Mouse (Mus musculus) monocyte, adult 2 months (primary cell): Measurements from ENCODE around the gene Dlg3.

Experiments
- DNase-seq, 2 experiments: peaks; one replicate each; pipeline ENCODE4 v3.0.0; 2022; ENCODE audit warnings: low spot score in 2 of 2, low read depth in 1 of 2

Gene Dlg3

GRCm38 (mm10) chrX:100797370-100797769 is 29.8 kb downstream of the Dlg3 start:
- DNase-seq, result no peak

GRCm38 (mm10) chrX:100797851-100798527 is 30.5 kb downstream of the Dlg3 start:
- no peak for DNase-seq

DNA sequence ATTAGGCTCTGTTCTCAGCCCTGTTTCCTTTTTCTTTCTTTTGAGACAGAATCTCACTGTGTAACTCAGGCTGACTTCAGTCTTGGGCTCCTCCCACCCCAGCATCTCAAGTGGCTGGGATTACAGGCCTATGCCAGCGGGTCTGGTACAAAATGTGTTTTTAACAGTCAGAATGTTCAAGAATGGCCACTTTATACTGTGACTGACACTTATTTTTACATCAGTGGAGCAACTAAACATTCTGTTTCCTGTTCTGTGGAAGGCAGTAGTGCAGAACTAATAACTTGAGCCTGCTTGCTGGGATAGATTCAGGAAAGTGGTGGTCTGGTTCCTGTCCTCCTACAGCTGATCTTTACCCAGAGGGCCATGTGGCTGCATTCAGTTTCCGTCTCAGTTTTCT is 33.1 kb downstream of the Dlg3 start:
- no peak for DNase-seq

DNA sequence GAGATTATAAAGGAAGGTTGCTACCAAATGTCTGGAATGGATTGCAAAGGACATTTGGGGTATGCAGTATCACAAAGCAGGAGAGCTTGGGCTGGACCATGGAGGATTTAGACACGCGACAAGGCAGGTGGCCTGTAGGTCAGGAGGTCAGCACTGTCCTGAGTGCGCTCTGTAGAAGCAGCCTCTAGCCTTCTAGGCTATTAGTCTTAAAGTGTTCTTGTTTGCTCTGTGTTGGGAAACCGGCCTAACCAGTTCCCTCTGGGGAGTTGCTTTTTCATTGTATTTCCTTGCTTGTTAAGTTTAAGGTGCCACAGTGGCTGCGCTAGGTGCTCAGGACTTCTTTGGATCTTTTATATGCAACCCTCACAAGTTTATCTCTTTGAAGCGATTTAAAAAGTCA is 34.5 kb downstream of the Dlg3 start:
- no peak for DNase-seq

- no peak for DNase-seq
Observed at GRCm38 (mm10) chrX:100811129-100811528, 43.6 kb downstream of the Dlg3 start.

DNA sequence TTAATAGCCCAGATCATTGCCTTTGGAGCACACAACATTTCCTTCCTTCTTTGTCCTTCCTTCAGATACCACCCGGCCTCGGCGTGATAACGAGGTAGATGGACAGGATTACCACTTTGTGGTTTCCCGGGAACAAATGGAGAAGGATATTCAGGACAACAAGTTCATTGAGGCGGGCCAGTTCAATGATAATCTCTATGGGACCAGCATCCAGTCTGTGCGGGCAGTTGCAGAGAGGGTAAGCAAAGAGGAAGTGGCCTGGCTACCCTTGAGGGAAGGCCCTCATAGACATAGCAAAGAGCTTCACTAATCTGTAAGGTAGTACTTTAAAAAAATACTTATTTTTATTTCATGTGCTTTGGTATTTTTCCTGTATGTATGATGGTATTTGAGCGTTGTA is 46.6 kb downstream of the Dlg3 start:
- no peak for DNase-seq

GRCm38 (mm10) chrX:100815766-100816165 is 48.2 kb downstream of the Dlg3 start:
- DNase-seq, result no peak

- DNase-seq, result no peak
Observed at GRCm38 (mm10) chrX:100818681-100819080, 51.2 kb downstream of the Dlg3 start.

GRCm38 (mm10) chrX:100821149-100821548 is 53.6 kb downstream of the Dlg3 start:
- no peak for DNase-seq

GRCm38 (mm10) chrX:100825557-100825956 is 58.0 kb downstream of the Dlg3 start:
- DNase-seq, result no peak

GRCm38 (mm10) chrX:100832806-100833205 is 65.3 kb downstream of the Dlg3 start:
- no peak for DNase-seq

- no peak for DNase-seq
Observed at GRCm38 (mm10) chrX:100839211-100839610, 71.7 kb downstream of the Dlg3 start.
